In genomic region chr1:57664962-57665361, GRCm38 (mm10) we compare ENCODE assay signal across 24 mouse cellular contexts.
"Had no signal": no experiment of that assay in that cellular context is flagged by ENCODE, and none has a peak within 500 bp of the region (broad histone marks: within the 10 kb centered on the region; RNA-seq: fewer than 3 reads in every experiment).

No protein-coding gene starts in this region.

- H3K4me2 ChIP-seq: heart, embryonic 11.5 days; heart, embryonic 13.5 days; heart, embryonic 15.5 days; hindbrain, embryonic 13.5 days; hindbrain, embryonic 15.5 days; kidney, embryonic 15.5 days; limb, embryonic 13.5 days; limb, embryonic 15.5 days had no signal

- ATAC-seq: hindbrain, postnatal 0 days; intestine, embryonic 16.5 days had no signal

- H3K4me1 ChIP-seq: hindbrain, embryonic 13.5 days; hindbrain, embryonic 15.5 days; kidney, embryonic 15.5 days; limb, embryonic 13.5 days had no signal

- H3K9ac ChIP-seq: forebrain, postnatal 0 days; heart, embryonic 13.5 days; heart, embryonic 15.5 days; hindbrain, embryonic 13.5 days; hindbrain, embryonic 15.5 days; kidney, embryonic 15.5 days; limb, embryonic 13.5 days; limb, embryonic 15.5 days had no signal

- DNase-seq: gastrocnemius, postnatal 14 days; gastrocnemius, postnatal 36 days; heart, adult 11 months; heart, adult 2 months; heart, postnatal 14 days; heart, postnatal 36 days; kidney, adult 11 months; kidney, adult 9 months; kidney, postnatal 14 days; layer of hippocampus, adult 9-11 months; layer of hippocampus, postnatal 36 days; left cerebral cortex, postnatal 4 days had no signal

- H3K36me3 ChIP-seq: heart, embryonic 13.5 days; heart, embryonic 15.5 days; hindbrain, embryonic 13.5 days; hindbrain, embryonic 15.5 days; kidney, embryonic 15.5 days; limb, embryonic 13.5 days; limb, embryonic 15.5 days had no signal

- H3K4me3 ChIP-seq: heart, adult 2 months; heart, embryonic 13.5 days; heart, embryonic 15.5 days; hindbrain, embryonic 13.5 days; hindbrain, embryonic 15.5 days; kidney, embryonic 15.5 days; limb, embryonic 13.5 days; limb, embryonic 15.5 days had no signal

- H3K27me3 ChIP-seq: heart, embryonic 13.5 days; heart, embryonic 15.5 days; hindbrain, embryonic 13.5 days; hindbrain, embryonic 15.5 days; kidney, embryonic 15.5 days; limb, embryonic 13.5 days; limb, embryonic 15.5 days had no signal

- H3K27ac ChIP-seq: heart, adult 2 months; heart, embryonic 13.5 days; heart, embryonic 15.5 days; hindbrain, embryonic 13.5 days; hindbrain, embryonic 15.5 days; hindbrain, postnatal 0 days; kidney, embryonic 15.5 days; kidney, postnatal 0 days; limb, embryonic 13.5 days; limb, embryonic 15.5 days had no signal

- H3K9me3 ChIP-seq: heart, embryonic 15.5 days; hindbrain, embryonic 13.5 days; hindbrain, embryonic 15.5 days; kidney, embryonic 15.5 days; limb, embryonic 15.5 days had no signal
